Mouse (Mus musculus) C2C12 (cell line): ENCODE results near the gene Kbtbd12.

Source experiments
- CTCF ChIP-seq: IDR thresholded peaks from one replicate; pipeline ENCODE4 v1.5.1; 2011; ENCODE audit not compliant: control insufficient read depth, insufficient read depth, insufficient read length
- USF1 ChIP-seq: IDR thresholded peaks from one replicate; pipeline ENCODE4 v1.6.1; 2011; ENCODE audit warnings: low read depth, mild to moderate bottlenecking, control low read depth, moderate library complexity

DNA sequence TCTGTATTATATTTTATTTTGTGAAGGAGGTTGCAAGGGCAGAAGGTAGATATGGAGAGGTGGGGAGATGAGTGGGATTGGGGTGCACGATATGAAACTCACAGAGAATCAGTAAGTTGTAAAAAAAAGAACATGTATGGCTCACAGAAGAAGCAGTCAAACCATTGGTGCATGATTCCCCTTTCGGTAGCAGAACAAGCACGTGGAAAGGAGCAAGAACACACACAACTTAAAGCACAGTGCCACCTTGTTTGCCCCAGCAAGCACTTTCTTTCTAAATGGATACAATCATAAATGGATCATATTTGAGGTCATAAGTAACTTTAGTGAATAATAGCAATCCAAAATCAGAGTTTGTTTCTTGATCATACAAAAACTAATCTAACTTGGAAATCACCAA, 24.5 kb upstream of the Kbtbd12 start:
- no peak for TF ChIP-seq CTCF
- TF ChIP-seq USF1 = no peak
